ENCODE assay signal across 12 mouse cellular contexts in the genomic region with DNA sequence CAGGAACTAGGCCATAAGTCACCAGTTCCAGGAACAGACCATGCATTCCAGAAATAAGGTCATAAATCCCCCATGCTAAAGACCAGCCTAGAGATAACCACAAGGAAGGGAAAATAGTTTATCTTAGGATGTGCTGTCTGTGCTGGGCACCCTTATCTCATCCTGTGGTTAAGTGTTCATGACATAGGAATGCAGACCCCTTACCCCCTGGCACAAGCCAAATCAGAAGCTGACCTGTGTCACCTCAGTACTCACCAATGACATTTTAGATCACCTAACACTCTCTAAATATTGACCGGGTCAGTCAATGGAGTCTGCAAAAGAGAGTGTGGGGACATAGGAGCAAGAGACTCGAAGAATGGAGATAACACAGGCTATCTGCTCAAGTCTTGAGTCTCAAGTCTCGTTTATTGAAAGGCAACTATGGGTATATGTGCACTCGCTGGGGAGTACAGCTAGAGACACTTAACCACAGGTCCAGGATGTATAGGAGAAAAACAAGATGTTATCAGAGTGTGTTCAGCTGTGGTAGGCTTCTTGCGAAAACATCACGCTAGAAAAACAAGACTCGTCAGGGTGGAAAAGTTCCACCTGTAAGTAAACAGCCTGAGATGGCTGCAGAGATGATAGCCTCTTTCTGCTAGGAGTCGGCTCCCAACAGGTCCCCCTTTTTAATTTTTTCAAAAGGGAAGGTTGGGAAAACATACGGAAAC. TPM values are rescaled to one million over a fixed set of nuclear protein-coding genes. Genes with fewer than 3 reads are reported as not detected.
DNase-seq lines count a peak whose midpoint lies in the region; ATAC-seq and TF ChIP-seq lines count a peak whose summit lies in the region.
"Had no signal": no experiment of that assay in that cellular context is flagged by ENCODE, and none has a peak within 500 bp of the region (broad histone marks: within the 10 kb centered on the region; RNA-seq: fewer than 3 reads in every experiment).

No protein-coding gene starts in this region.

- intact Hi-C loops in heart, postnatal 10 days (cut with DNase I), result no loop called here

- no peaks in the 10 kb centered on the region for H3K9me3 ChIP-seq in heart, embryonic 15.5 days (replicated peaks)
- no peaks in the 10 kb centered on the region for H3K9me3 ChIP-seq in stomach, postnatal 0 days (ENCODE audit: control insufficient read depth, low read length)
- no peaks in the 10 kb centered on the region for H3K9me3 ChIP-seq in forebrain, embryonic 12.5 days
- H3K9me3 ChIP-seq: hindbrain, embryonic 10.5 days; midbrain, embryonic 12.5 days had no signal

- H3K4me3 ChIP-seq in heart, embryonic 15.5 days, result no peak overlapping the region
- H3K4me3 ChIP-seq in stomach, postnatal 0 days (ENCODE audit: low read depth, low read length), result no peak overlapping the region
- H3K4me3 ChIP-seq in forebrain, embryonic 12.5 days (replicated peaks), result no peak overlapping the region
- H3K4me3 ChIP-seq: hindbrain, embryonic 10.5 days; midbrain, embryonic 12.5 days had no signal

- ATAC-seq in heart, embryonic 15.5 days (replicated peaks; ENCODE audit: insufficient number of reproducible peaks, insufficient read depth, low FRiP score, low read depth), result peak; percentile 64
- peak; percentile 62 for ATAC-seq in stomach, postnatal 0 days (ENCODE audit: low FRiP score, low TSS enrichment)
- no peak for ATAC-seq in forebrain, embryonic 12.5 days (ENCODE audit: low FRiP score)

- no peaks in the 10 kb centered on the region for H3K27me3 ChIP-seq in heart, embryonic 15.5 days
- H3K27me3 ChIP-seq in stomach, postnatal 0 days (ENCODE audit: control insufficient read depth, insufficient read depth, low read length), result no peaks in the 10 kb centered on the region
- H3K27me3 ChIP-seq in forebrain, embryonic 12.5 days, result no peaks in the 10 kb centered on the region
- H3K27me3 ChIP-seq: midbrain, embryonic 12.5 days had no signal

- no peak for DNase-seq in heart, postnatal 10 days
- DNase-seq in CD4-positive, CD25-positive, alpha-beta regulatory T cell, adult 2 months (ENCODE audit: low read depth, low spot score), result peak; percentile 86
- DNase-seq in induced T-regulatory cell, adult 2 months (ENCODE audit: low read depth), result peak; percentile 90
- peak; percentile 14 for DNase-seq in stomach, postnatal 0 days (ENCODE audit: low spot score)
- no peak for DNase-seq in layer of hippocampus, postnatal 14 days (ENCODE audit: low spot score in 2 of 2)
- DNase-seq in neural tube, embryonic 10.5 days (ENCODE audit: extremely low spot score, low spot score), result no peak

- no peak overlapping the region for H3K9ac ChIP-seq in heart, embryonic 15.5 days
- no peak overlapping the region for H3K9ac ChIP-seq in stomach, postnatal 0 days (ENCODE audit: low read length)
- H3K9ac ChIP-seq in forebrain, embryonic 12.5 days, result no peak overlapping the region
- H3K9ac ChIP-seq: liver, embryonic 14.5 days; midbrain, embryonic 12.5 days had no signal

- H3K4me1 ChIP-seq in heart, embryonic 15.5 days (replicated peaks), result peaks cover 8% of the 10 kb centered on the region; the same call in 1 of the 2 replicates
- H3K4me1 ChIP-seq in stomach, postnatal 0 days (replicated peaks; ENCODE audit: control insufficient read depth, insufficient read depth), result no peaks in the 10 kb centered on the region
- H3K4me1 ChIP-seq in forebrain, embryonic 12.5 days, result no peaks in the 10 kb centered on the region
- H3K4me1 ChIP-seq: hindbrain, embryonic 10.5 days; midbrain, embryonic 12.5 days had no signal

- no peak for TF ChIP-seq CTCF in stomach, postnatal 0 days (IDR thresholded peaks at IDR 0.05; ENCODE audit: low read depth)

- 39% methylated on average over 9 of the region's 9 CpGs for WGBS in heart, embryonic 15.5 days
- 54% methylated on average over 9 of the region's 9 CpGs for WGBS in stomach, postnatal 0 days
- WGBS in forebrain, embryonic 12.5 days, result 88% methylated on average over 9 of the region's 9 CpGs

- no peaks in the 10 kb centered on the region for H3K36me3 ChIP-seq in heart, embryonic 15.5 days
- H3K36me3 ChIP-seq in stomach, postnatal 0 days (ENCODE audit: control insufficient read depth, insufficient read depth, low read length), result no peaks in the 10 kb centered on the region
- no peaks in the 10 kb centered on the region for H3K36me3 ChIP-seq in forebrain, embryonic 12.5 days (replicated peaks)
- H3K36me3 ChIP-seq: hindbrain, embryonic 10.5 days; midbrain, embryonic 12.5 days had no signal

- H3K27ac ChIP-seq in heart, embryonic 15.5 days, result peak overlapping the region; percentile 77; the same call in 1 of the 2 replicates
- H3K27ac ChIP-seq in stomach, postnatal 0 days (replicated peaks), result no peak overlapping the region
- H3K27ac ChIP-seq in forebrain, embryonic 12.5 days, result no peak overlapping the region
- H3K27ac ChIP-seq: hindbrain, embryonic 10.5 days; liver, embryonic 14.5 days; midbrain, embryonic 12.5 days had no signal

- H3K4me2 ChIP-seq in heart, embryonic 15.5 days, result no peak overlapping the region
- H3K4me2 ChIP-seq in stomach, postnatal 0 days (replicated peaks; ENCODE audit: low read depth), result no peak overlapping the region
- no peak overlapping the region for H3K4me2 ChIP-seq in forebrain, embryonic 12.5 days
- H3K4me2 ChIP-seq: midbrain, embryonic 12.5 days had no signal

- TF ChIP-seq EP300 in stomach, postnatal 0 days (optimal IDR thresholded peaks at IDR 0.05), result no peak

RNA-seq across cellular contexts. Expression of gene Slfn2, which starts 14.7 kb away (rescaled TPM):
- polyA plus RNA-seq in heart, embryonic 15.5 days (2015; fragmentation: Nextera tagmentation; extraction: Ambion mirVana), result 4.4 and 6.9 TPM in 2 replicates
- 1 to 10 TPM; 2.5 to 3.0 TPM for total RNA-seq in heart, postnatal 10 days (2021)
- 22.1 and 23.1 TPM in 2 replicates for polyA plus RNA-seq in stomach, postnatal 0 days (2015; fragmentation: Nextera tagmentation; extraction: Ambion mirVana)
- polyA plus RNA-seq in forebrain, embryonic 12.5 days (2016; fragmentation: Nextera tagmentation; extraction: Ambion mirVana), result 0.96 and 1.2 TPM in 2 replicates
- total RNA-seq in layer of hippocampus, postnatal 14 days (2021), result under 1 TPM; 0.31 to 0.51 TPM

RNA-seq across cellular contexts. Expression of gene Slfn1, which starts 37.0 kb away (rescaled TPM):
- 0.34 and 0.55 TPM in 2 replicates for polyA plus RNA-seq in heart, embryonic 15.5 days (2015; fragmentation: Nextera tagmentation; extraction: Ambion mirVana)
- total RNA-seq in heart, postnatal 10 days (2021), result under 1 TPM; 0.22 to 0.31 TPM
- polyA plus RNA-seq in stomach, postnatal 0 days (2015; fragmentation: Nextera tagmentation; extraction: Ambion mirVana), result 0.17 and 0.29 TPM in 2 replicates
- not detected in 2 replicates for polyA plus RNA-seq in forebrain, embryonic 12.5 days (2016; fragmentation: Nextera tagmentation; extraction: Ambion mirVana)
- not detected for total RNA-seq in layer of hippocampus, postnatal 14 days (2021)
- total RNA-seq: layer of hippocampus, adult 18-20 months had no signal
- polyA plus RNA-seq: hindbrain, embryonic 10.5 days; midbrain, embryonic 12.5 days had no signal

RNA-seq across cellular contexts. Expression of gene Slfn8, which starts 59.0 kb away (rescaled TPM):
- 0.59 and 1.4 TPM in 2 replicates for polyA plus RNA-seq in heart, embryonic 15.5 days (2015; fragmentation: Nextera tagmentation; extraction: Ambion mirVana)
- under 1 TPM; 0.35 to 0.45 TPM for total RNA-seq in heart, postnatal 10 days (2021)
- polyA plus RNA-seq in stomach, postnatal 0 days (2015; fragmentation: Nextera tagmentation; extraction: Ambion mirVana), result 0.33 and 0.35 TPM in 2 replicates
- 0.21 and 0.37 TPM in 2 replicates for polyA plus RNA-seq in forebrain, embryonic 12.5 days (2016; fragmentation: Nextera tagmentation; extraction: Ambion mirVana)
- total RNA-seq in layer of hippocampus, postnatal 14 days (2021), result under 1 TPM; 0.57 to 0.58 TPM

Comparison
In these comparisons a context has a peak if more than half of its experiments do, and no peak if none do; other contexts are left out.
1. DNase-seq: peak in CD4-positive, CD25-positive, alpha-beta regulatory T cell, adult 2 months (single experiment), induced T-regulatory cell, adult 2 months (single experiment) and stomach, postnatal 0 days (single experiment); none in heart, postnatal 10 days (0 of 2), layer of hippocampus, postnatal 14 days (0 of 2) and neural tube, embryonic 10.5 days (single experiment).